Mouse (Mus musculus) hindbrain, embryonic 15.5 days (tissue): ENCODE results near the gene Hnf1a. TPM values are rescaled to one million over a fixed set of nuclear protein-coding genes. Genes with fewer than 3 reads are reported as not detected.

Source experiments
- ATAC-seq: fragments of 200-750 bp; cut with Nextera tagmentation; 2 replicates; pipeline ENCODE4 v1.8.0; 2017; ENCODE audit warnings: low read depth, moderate number of reproducible peaks, moderate TSS enrichment; ENCODE audit not compliant: low FRiP score
- H3K27ac ChIP-seq: fragments of 300-500 bp; sonication (generic); replicated peaks from 2 replicates; pipeline ENCODE4 v1.5.1; 2015; ENCODE audit warnings: mild to moderate bottlenecking, inconsistent platforms
- H3K27me3 ChIP-seq: fragments of 300-500 bp; sonication (generic); 2 replicates; pipeline ENCODE4 v1.6.1; 2015; ENCODE audit warnings: control low read depth, inconsistent platforms
- H3K36me3 ChIP-seq: fragments of 300-500 bp; sonication (generic); 2 replicates; pipeline ENCODE4 v1.6.1; 2015; ENCODE audit warnings: control low read depth, inconsistent platforms
- H3K4me1 ChIP-seq: fragments of 300-500 bp; sonication (generic); replicated peaks from 2 replicates; pipeline ENCODE4 v1.6.1; 2015; ENCODE audit warnings: control low read depth, inconsistent platforms
- H3K4me2 ChIP-seq: fragments of 300-500 bp; sonication (generic); 2 replicates; pipeline ENCODE4 v1.6.1; 2015; ENCODE audit warnings: moderate library complexity, mild to moderate bottlenecking, inconsistent platforms
- H3K4me3 ChIP-seq: fragments of 300-500 bp; sonication (generic); 2 replicates; pipeline ENCODE4 v1.5.1; 2015; ENCODE audit warnings: mild to moderate bottlenecking, inconsistent platforms
- H3K9ac ChIP-seq: fragments of 300-500 bp; sonication (generic); 2 replicates; pipeline ENCODE4 v1.6.1; 2015; ENCODE audit warnings: inconsistent platforms
- H3K9me3 ChIP-seq: fragments of 300-500 bp; sonication (generic); 2 replicates; pipeline ENCODE4 v1.6.1; 2016; ENCODE audit warnings: control low read depth, inconsistent platforms
- WGBS: fragments of 180-500 bp; shearing (Covaris S2); methylation state at CpG from one replicate; pipeline ENCODE4 v1.1.7; 2015; 5-methylcytosine and 5-hydroxymethylcytosine counted together
- polyA plus RNA-seq: library from polyadenylated mRNA; unstranded; fragments of >200 nt; fragmentation: Nextera tagmentation; extraction: Ambion mirVana; gene quantifications from 2 replicates; pipeline ENCODE4 v1.2.1, GENCODE M21; 2015

The Hnf1a gene
- polyA plus RNA-seq, 1 experiment from 2014 or later, result 0.10 TPM

DNA sequence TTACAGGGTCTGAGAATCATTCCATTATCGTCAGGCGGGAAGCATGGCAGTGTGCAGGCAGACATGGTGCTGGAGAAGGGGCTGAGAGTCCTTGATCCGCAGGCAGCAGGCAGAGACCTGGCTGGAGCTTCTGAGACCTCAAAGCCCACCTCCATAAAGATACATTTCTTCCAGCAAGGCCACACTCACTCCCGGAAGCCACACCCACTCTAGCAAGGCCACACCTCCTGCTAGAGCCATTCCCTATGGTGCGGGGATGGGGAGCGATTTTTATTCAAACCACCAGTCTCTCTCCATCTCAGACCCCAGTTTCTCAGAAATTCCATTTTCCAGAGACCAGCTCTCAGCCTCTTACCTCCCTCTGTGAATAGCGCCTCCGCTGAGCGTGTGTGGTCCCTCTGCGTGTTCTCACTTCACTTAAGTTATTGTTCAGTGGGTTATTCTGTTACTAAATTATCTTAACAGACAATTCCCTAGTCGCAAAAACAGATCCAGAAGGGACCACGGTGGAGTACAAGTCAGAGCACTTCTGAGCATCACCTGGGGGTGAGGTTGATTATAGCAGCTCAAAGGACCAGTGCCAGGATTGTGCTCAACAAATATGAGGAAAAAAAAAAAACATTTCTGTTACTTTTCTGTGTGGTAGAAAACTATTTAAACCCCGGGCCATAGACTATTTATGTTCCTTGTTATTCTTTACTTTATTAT is 62.1 kb downstream of the Hnf1a start:
- Histone ChIP-seq H3K4me1 (no peaks in the 10 kb centered on the region), H3K36me3 (no peaks in the 10 kb centered on the region), H3K9me3 (no peaks in the 10 kb centered on the region), H3K4me2 (no peak overlapping the region), H3K27ac (no peak overlapping the region), H3K9ac (no peak overlapping the region), H3K27me3 (no peaks in the 10 kb centered on the region), H3K4me3 (no peak overlapping the region)
- WGBS, result 47% methylated on average over 13 of the region's 13 CpGs
- ATAC-seq, result no peak

DNA sequence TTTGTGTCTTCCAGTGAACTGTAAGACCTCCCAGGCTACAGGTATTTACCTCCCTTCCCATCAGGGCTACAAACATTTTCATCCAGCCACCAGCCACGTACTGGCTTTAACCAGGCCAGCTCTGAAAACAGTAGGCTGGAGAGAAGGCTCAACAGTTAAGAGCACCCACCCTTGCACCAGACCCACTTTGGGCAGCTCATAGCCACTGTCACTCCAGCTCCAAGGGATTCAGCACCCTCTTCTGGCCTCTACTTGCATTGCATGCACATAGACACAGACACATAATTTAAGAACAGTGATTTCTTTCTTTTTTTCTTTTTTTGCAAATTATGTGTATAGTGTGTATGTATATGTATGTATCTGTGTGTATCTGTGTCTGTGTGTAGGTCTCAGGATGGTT is 68.5 kb downstream of the Hnf1a start:
- no peak overlapping the region for H3K4me3 ChIP-seq
- no peak for ATAC-seq
- 28% methylated on average over 1 of the region's 1 CpGs for WGBS

More for the DNA sequence above, 68.5 kb downstream of the Hnf1a start:
- H3K9me3 ChIP-seq, result no peaks in the 10 kb centered on the region
- no peak overlapping the region for H3K27ac ChIP-seq
- no peaks in the 10 kb centered on the region for H3K36me3 ChIP-seq
- H3K4me2 ChIP-seq, result no peak overlapping the region
- H3K27me3 ChIP-seq, result no peaks in the 10 kb centered on the region
- H3K4me1 ChIP-seq, result no peaks in the 10 kb centered on the region
- no peak overlapping the region for H3K9ac ChIP-seq

Other genes with a start within 250 kb of the Hnf1a start
- 35.8 and 36.2 TPM in 2 replicates for gene Ankrd13a, start 196.4 kb downstream of the Hnf1a start, polyA plus RNA-seq
- 51.2 and 52.8 TPM in 2 replicates for gene Git2, start 195.6 kb downstream of the Hnf1a start, polyA plus RNA-seq
- 266 and 286 TPM in 2 replicates for gene 1500011B03Rik, start 147.6 kb downstream of the Hnf1a start, polyA plus RNA-seq
- gene 4930519G04Rik, start 117.4 kb downstream of the Hnf1a start, polyA plus RNA-seq, result not detected in 2 replicates
- 2.6 and 2.7 TPM in 2 replicates for gene Gm9936, start 112.4 kb downstream of the Hnf1a start, polyA plus RNA-seq
- gene Oasl2, start 74.2 kb downstream of the Hnf1a start, polyA plus RNA-seq, result 5.0 and 7.2 TPM in 2 replicates
- 0.18 and 0.96 TPM in 2 replicates for gene Oasl1, start 47.9 kb downstream of the Hnf1a start, polyA plus RNA-seq
- gene 2210016L21Rik, start 28.9 kb downstream of the Hnf1a start, polyA plus RNA-seq, result 132 and 135 TPM in 2 replicates
- gene Sppl3, start 40.0 kb upstream of the Hnf1a start, polyA plus RNA-seq, result 43.9 and 46.1 TPM in 2 replicates
- gene Gm10401, start 127.2 kb upstream of the Hnf1a start, polyA plus RNA-seq, result 39.1 and 39.3 TPM in 2 replicates
- gene Acads, start 148.3 kb upstream of the Hnf1a start, polyA plus RNA-seq, result 21.6 and 23.1 TPM in 2 replicates
- 36.9 and 38.0 TPM in 2 replicates for gene Unc119b, start 163.9 kb upstream of the Hnf1a start, polyA plus RNA-seq
- gene Mlec, start 187.1 kb upstream of the Hnf1a start, polyA plus RNA-seq, result 30.6 and 33.6 TPM in 2 replicates
- gene Cabp1, start 223.3 kb upstream of the Hnf1a start, polyA plus RNA-seq, result 11.2 and 14.2 TPM in 2 replicates